Mouse (Mus musculus) myocyte (in vitro differentiated cells): Measurements from ENCODE around the gene Stom.

Source experiments
- MAX ChIP-seq: IDR thresholded peaks from one replicate; pipeline ENCODE4 v1.6.1; 2011; ENCODE audit warnings: low read depth, mild to moderate bottlenecking, control low read depth
- MYOG ChIP-seq, 3 experiments: IDR thresholded peaks; one replicate each; pipeline ENCODE4 v1.6.1; 2011; ENCODE audit warnings: control low read depth in 2 of 3, low read depth in 2 of 3, mild to moderate bottlenecking in 2 of 3; ENCODE audit not compliant: insufficient read length in 2 of 3, control insufficient read depth in 1 of 3, insufficient read depth in 1 of 3
- POLR2A ChIP-seq: IDR thresholded peaks from one replicate; pipeline ENCODE4 v1.6.1; 2011; ENCODE audit warnings: low read depth, mild to moderate bottlenecking, control low read depth, moderate library complexity; ENCODE audit not compliant: insufficient read length
- SRF ChIP-seq: IDR thresholded peaks from one replicate; pipeline ENCODE4 v1.6.1; 2011; ENCODE audit warnings: low read depth; ENCODE audit not compliant: control insufficient read depth, insufficient read length
- TCF12 ChIP-seq: IDR thresholded peaks from one replicate; pipeline ENCODE4 v1.6.1; 2011; ENCODE audit warnings: mild to moderate bottlenecking, control low read depth; ENCODE audit not compliant: poor library complexity, insufficient read depth, severe bottlenecking

DNA sequence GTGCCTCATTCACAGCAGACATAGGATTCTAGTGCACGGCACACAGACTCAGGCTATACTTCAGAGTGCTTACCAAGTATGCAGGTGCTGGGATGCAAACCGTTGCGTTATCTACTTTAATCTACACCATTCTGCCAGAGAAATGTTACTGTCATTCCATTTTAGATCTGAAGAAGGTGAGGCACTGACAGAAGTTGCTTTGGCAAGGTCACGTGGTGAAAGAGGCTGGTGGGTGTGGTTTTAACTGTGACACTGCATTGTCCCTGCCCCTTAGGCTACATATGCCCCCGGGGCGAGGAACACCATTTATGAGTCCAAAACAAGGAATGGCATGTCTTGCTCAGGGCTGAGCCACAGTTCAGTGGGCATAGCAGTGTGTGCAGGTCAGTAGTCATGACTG is 63.9 kb downstream of the Stom start:
- TF ChIP-seq MAX: no peak
- no peak for TF ChIP-seq POLR2A
- no peak for TF ChIP-seq MYOG (IDR thresholded peaks at IDR 0.05; ENCODE audit: control insufficient read depth in 1 of 3, insufficient read depth in 1 of 3, insufficient read length in 2 of 3, low read depth in 2 of 3)
- TF ChIP-seq TCF12: no peak
- TF ChIP-seq SRF: no peak
